Mouse (Mus musculus): ENCODE measurements around the gene Ccdc88c.
"Not testable (repeated sequence)": the region's sequence is repeated elsewhere in the genome, so short reads cannot be mapped to it uniquely, and the experiment has no call there.

The Ccdc88c gene

GRCm38 (mm10) chr12:101017971-101018371 is 10.9 kb downstream of the Ccdc88c start:
- no peak for DNase-seq (ENCODE audit: low spot score)

- DNase-seq (ENCODE audit: low spot score) = no peak
These were observed 12.4 kb downstream of the Ccdc88c start for GRCm38 (mm10) chr12:101016412-101016928.

- no peak for DNase-seq (ENCODE audit: low spot score)
These were observed 12.9 kb downstream of the Ccdc88c start for GRCm38 (mm10) chr12:101015926-101016325.

- no peak for DNase-seq (ENCODE audit: low spot score)
These were observed 13.7 kb downstream of the Ccdc88c start for GRCm38 (mm10) chr12:101015165-101015560.

GRCm38 (mm10) chr12:101014549-101015164 is 14.2 kb downstream of the Ccdc88c start:
- no peak for DNase-seq (ENCODE audit: low spot score)

GRCm38 (mm10) chr12:101013668-101014067 is 15.2 kb downstream of the Ccdc88c start:
- DNase-seq (ENCODE audit: low spot score) = not testable (repeated sequence)

- DNase-seq (ENCODE audit: low spot score) = no peak
These were observed 15.7 kb downstream of the Ccdc88c start for GRCm38 (mm10) chr12:101013078-101013665.

GRCm38 (mm10) chr12:101012197-101013077 is 16.4 kb downstream of the Ccdc88c start:
- no peak for DNase-seq (ENCODE audit: low spot score)

GRCm38 (mm10) chr12:101011017-101011416 is 17.8 kb downstream of the Ccdc88c start:
- no peak for DNase-seq (ENCODE audit: low spot score)

GRCm38 (mm10) chr12:101010148-101010920 is 18.5 kb downstream of the Ccdc88c start:
- DNase-seq (ENCODE audit: low spot score) = no peak

- DNase-seq (ENCODE audit: low spot score) = no peak
These were observed 19.6 kb downstream of the Ccdc88c start for GRCm38 (mm10) chr12:101009225-101009624.

GRCm38 (mm10) chr12:101008648-101009047 is 20.2 kb downstream of the Ccdc88c start:
- DNase-seq (ENCODE audit: low spot score) = no peak

GRCm38 (mm10) chr12:101007968-101008481 is 20.8 kb downstream of the Ccdc88c start:
- DNase-seq (ENCODE audit: low spot score) = no peak

GRCm38 (mm10) chr12:101007427-101007826 is 21.4 kb downstream of the Ccdc88c start:
- DNase-seq (ENCODE audit: low spot score) = no peak

- no peak for DNase-seq (ENCODE audit: low spot score)
These were observed 23.0 kb downstream of the Ccdc88c start for GRCm38 (mm10) chr12:101005665-101006420.

GRCm38 (mm10) chr12:101004982-101005381 is 23.9 kb downstream of the Ccdc88c start:
- no peak for DNase-seq (ENCODE audit: low spot score)

- DNase-seq (ENCODE audit: low spot score) = no peak
These were observed 25.9 kb downstream of the Ccdc88c start for GRCm38 (mm10) chr12:101002801-101003513.

GRCm38 (mm10) chr12:100999061-100999954 is 29.5 kb downstream of the Ccdc88c start:
- DNase-seq (ENCODE audit: low spot score) = no peak

GRCm38 (mm10) chr12:100998564-100998962 is 30.3 kb downstream of the Ccdc88c start:
- no peak for DNase-seq (ENCODE audit: low spot score)
